Mouse (Mus musculus): ENCODE data around the gene Cog1. TPM values are rescaled to one million over a fixed set of nuclear protein-coding genes. Genes with fewer than 3 reads are reported as not detected.

Cog1 gene
- total RNA-seq, 2 experiments from 2014 or later: 29.8 to 30.3 TPM

- no peak for ATAC-seq (replicated peaks; ENCODE audit: low FRiP score, poor library complexity, severe bottlenecking)
Measured at GRCm38 (mm10) chr11:113661835-113662351, 12.9 kb downstream of the Cog1 start.

DNA sequence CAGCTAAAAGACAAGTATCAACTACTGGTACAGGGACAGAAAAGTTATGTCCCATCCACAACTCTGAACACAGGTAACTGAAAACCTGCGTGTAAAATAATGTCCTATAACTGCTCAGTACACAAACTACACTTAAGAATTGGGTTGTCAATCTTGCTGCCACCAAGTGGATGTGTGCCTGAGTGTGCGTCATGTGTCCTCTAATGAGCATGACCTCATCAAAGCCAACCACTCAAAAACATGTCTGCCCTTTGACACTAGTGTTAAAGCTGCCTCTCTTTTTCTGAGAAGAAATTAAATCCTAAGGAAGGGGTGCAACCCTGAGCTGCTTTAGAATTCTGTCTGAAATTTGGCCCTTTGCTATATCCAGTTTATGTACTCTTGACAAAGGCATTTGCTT is 15.3 kb downstream of the Cog1 start:
- ATAC-seq (replicated peaks; ENCODE audit: low FRiP score, poor library complexity, severe bottlenecking): no peak

- 0 out of 2 replicates have a peak, but pooled peaks have one; percentile 49 for ATAC-seq (replicated peaks; ENCODE audit: low FRiP score, poor library complexity, severe bottlenecking)
Measured at GRCm38 (mm10) chr11:113666205-113666604, 17.2 kb downstream of the Cog1 start.

DNA sequence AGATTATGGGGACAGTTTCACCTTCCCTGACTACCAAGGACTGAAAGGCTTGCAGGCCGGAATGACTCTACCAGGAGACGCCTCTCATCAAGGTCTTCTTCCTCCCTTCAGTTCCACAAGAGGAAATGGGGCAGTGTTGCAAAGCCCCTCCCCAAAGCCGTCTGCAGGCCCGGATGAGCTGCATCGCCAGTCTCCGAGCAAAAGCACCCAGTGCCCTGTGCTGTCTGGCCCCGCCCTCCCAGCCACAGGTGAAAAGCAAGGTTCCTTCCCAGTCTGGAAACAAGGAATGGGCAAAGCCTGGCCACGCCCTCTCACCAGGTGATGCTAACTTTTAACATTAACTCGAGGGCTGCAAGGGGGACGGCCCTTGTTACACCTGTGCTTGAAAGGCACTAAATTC is 17.7 kb downstream of the Cog1 start:
- peak; percentile 48 for ATAC-seq (replicated peaks; ENCODE audit: low FRiP score, poor library complexity, severe bottlenecking)

DNA sequence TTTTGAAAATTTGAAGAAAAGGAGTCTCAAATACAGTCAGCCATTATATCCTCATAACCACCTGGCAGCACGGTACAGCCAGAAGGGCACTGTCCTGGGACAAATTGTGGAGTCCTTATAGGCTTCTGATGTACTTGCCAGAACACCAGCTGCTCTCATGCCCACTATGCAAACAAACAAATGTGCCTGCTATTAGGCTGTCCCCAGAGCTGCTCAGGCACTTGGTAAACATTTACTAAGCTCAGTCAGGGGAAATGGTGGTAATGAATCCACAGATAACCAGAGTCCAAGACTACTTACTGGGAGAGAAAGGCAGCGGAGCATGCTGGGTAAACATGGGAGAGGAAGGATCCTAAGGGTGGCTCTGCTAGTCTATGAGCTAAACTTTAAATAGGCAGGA is 18.2 kb downstream of the Cog1 start:
- ATAC-seq (replicated peaks; ENCODE audit: low FRiP score, poor library complexity, severe bottlenecking): no peak

DNA sequence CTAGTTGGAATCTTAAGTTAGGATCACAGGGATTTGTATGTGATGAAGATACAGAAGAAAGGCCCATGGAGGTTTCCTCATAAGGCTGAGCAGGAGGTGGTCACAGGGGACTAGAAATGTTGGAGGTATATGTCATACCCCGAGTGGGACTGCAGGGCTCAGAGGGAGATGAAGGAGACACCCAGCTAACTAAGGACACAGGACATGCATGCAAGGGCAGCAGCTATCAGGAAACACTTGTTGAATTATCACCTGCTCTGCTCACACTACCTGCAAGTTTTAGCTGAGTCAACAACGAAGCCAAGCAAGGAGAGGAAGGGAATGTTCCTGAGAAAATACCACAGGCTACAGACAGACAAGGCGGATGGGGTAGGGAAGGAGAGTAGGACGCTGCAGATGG is 18.7 kb downstream of the Cog1 start:
- ATAC-seq (replicated peaks; ENCODE audit: low FRiP score, poor library complexity, severe bottlenecking): no peak

DNA sequence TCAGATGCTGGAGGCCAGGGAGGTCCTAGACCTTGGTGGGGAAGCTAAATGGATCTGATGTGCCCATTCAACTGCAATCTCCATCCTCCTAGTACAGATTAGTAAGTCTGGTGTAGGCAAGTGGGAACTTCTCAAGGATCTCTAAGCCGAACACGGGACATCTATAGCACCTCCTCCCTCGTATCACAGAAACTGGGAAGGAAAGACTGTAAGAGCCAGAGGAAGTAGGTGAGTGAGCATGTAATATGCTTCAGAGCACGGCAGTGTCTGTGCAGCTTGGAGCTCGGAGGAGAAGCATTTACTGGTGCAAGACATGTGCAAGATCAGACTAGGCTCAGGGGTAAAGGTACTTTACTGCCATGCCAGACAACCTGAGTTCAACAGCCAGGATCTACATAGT is 19.9 kb downstream of the Cog1 start:
- ATAC-seq (replicated peaks; ENCODE audit: low FRiP score, poor library complexity, severe bottlenecking): no peak

DNA sequence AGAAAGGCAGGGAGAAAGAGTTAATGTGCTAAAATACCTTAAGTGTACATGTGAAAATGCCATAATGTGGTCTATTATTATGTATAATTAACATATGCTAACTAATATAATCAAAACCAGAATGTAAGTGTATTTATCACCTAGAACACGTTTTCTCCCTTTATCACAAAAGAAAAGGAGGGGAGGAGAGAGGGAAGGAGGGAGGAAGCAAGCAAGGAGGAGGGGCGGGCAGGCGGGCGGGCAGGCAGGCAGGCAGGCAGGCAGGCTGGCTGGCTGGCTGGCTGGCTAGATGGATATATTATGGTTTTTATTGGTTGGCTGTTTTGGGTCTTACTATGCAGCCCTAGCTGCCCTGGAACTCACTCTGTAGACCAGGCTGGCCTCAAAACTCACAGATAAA is 20.7 kb downstream of the Cog1 start:
- ATAC-seq (replicated peaks; ENCODE audit: low FRiP score, poor library complexity, severe bottlenecking): no peak

GRCm38 (mm10) chr11:113673614-113674013 is 24.6 kb downstream of the Cog1 start:
- no peak for ATAC-seq (replicated peaks; ENCODE audit: low FRiP score, poor library complexity, severe bottlenecking)

DNA sequence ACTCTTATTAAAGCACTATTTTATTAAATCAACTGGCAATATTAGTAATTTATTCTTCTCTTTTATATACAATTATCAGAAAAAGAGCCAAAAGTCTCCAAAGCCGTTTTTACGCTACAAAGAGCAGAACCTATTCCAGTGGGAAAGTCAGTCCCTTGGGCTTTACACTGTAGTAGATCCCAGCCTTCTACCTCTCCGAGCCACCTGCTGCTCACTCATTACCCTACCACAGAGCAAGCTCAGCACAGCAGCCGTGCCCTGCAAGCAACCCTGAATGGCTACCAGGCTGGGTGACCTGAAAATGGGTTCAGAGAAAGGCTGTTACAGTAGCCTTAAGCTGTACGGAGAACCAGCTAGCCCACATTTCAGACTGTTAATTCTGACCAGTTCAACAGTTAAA is 25.6 kb downstream of the Cog1 start:
- ATAC-seq (replicated peaks; ENCODE audit: low FRiP score, poor library complexity, severe bottlenecking): no peak

- ATAC-seq (replicated peaks; ENCODE audit: low FRiP score, poor library complexity, severe bottlenecking): no peak
Measured at GRCm38 (mm10) chr11:113676847-113677246, 27.9 kb downstream of the Cog1 start.

- ATAC-seq (replicated peaks; ENCODE audit: low FRiP score, poor library complexity, severe bottlenecking): no peak
Measured at GRCm38 (mm10) chr11:113677378-113677777, 28.4 kb downstream of the Cog1 start.

- no peak for ATAC-seq (replicated peaks; ENCODE audit: low FRiP score, poor library complexity, severe bottlenecking)
Measured at GRCm38 (mm10) chr11:113678373-113678772, 29.4 kb downstream of the Cog1 start.

DNA sequence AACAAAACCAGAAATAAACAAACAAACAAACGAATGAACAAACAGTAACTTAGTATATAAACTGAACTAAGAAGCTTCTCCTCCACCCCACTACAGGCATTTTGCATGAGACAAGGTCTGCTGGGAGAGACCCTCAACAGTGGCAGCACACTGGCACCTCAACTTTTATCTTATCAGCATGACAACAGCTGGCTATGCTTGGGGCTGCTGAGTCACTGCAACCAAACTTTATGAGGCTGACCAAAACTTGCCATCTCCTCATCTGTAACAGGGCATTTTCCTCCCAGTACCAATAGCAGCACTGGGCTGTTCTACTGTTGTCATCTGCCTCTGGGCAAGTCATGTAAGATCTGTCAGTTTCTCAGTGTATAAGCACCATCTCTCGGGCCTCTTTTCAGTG is 32.0 kb downstream of the Cog1 start:
- ATAC-seq (replicated peaks; ENCODE audit: low FRiP score, poor library complexity, severe bottlenecking): peak; percentile 68

GRCm38 (mm10) chr11:113681979-113682378 is 33.0 kb downstream of the Cog1 start:
- ATAC-seq (replicated peaks; ENCODE audit: low FRiP score, poor library complexity, severe bottlenecking): no peak

DNA sequence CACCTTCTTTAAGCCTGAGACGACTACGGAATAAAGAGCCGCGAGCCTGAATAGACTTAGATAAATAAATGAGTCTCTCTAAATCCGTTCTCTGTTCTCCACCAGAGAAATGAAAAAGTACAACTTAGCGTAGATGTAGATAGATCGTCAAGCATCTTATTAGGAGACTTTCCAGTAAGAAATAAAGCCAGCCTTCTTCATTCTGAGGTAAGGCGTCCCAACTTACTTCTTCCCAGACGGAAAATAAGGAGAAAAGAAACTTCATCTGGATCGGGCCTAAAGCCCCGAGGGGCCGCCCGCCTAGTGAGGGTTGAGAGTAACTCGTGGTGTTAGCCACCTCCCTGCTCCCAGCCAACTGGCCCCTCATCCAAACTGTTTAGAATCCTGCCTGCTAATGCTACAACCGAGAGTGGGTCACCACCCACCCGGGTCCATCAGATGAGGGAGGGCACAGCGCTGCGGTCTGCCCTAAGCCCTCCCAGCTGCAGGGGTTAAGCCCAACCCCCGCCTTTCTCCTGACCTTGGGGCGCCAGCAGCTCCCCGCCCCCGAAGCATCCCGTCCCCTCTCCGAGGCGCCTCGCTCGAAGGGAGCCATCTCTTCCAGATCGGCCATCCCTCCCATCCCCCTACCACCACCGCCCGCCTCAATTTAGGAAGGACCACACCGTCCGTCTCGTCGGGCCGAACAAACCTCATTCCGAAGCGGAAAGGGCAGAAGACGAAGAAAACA is 34.1 kb downstream of the Cog1 start:
- peak; percentile 47 for ATAC-seq (replicated peaks; ENCODE audit: low FRiP score, poor library complexity, severe bottlenecking)

DNA sequence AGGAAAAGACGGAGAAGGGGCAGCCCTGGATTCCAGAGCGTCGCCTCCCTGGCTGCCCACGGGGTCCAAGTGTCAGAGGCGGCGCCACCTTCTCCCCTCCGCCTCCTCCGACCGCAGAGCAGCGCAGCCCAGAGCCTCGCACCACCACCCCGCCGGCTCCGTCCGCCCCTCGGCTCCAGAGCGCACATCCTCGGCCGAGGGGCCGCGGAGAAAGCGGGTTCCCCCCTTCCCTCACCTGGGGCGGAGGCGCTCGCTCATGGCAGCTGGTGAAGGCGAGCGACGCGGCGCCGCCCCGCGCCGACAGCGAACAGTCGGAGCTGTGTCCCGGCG is 34.6 kb downstream of the Cog1 start:
- 0 out of 2 replicates have a peak, but pooled peaks have one; percentile 1 for ATAC-seq (replicated peaks; ENCODE audit: low FRiP score, poor library complexity, severe bottlenecking)

DNA sequence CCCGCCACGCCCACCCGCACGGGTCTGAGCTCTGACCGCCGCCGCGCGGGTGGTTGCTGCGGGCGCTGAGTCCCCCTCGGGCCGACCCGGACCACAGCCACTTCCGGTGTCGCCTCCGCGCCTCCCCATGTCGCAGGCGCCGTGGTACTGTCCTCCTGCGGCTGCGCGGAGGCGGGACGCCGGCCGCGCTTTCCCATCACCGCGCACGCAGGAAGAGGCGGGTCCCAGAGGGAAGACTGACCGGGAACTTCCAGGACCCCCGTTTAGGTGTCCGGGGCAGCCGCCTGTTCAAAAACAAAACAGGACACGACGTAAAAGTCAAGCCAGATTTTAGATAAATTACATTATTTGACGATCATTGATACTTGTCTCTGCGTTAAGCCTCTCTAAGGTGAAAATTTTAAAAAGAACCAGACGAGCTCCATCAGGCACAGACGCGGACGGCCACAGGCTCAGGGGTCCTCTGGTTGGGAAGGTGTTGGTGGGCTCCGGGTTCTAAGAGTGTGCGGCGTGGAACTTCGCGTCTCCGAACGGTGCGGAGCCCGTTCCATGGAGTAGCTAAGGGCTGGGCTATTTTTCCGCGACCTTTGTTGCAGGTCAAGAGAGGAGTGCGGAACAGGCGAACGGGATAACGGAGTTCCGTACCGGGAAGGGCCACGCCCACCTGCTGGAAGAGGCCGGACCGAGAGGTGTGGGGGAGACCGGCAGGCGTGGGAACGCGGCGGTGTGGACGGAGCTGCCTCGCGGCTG is 35.2 kb downstream of the Cog1 start, which contains the start of the genes Fam104a and D11Wsu47e:
Gene Fam104a (minus strand): TSS at position 199 of the 750 bp plus-strand sequence.
Gene D11Wsu47e (plus strand): TSS at position 456 of the 750 bp plus-strand sequence.
- ATAC-seq (replicated peaks; ENCODE audit: low FRiP score, poor library complexity, severe bottlenecking): peak; percentile 77

GRCm38 (mm10) chr11:113684707-113685426 is 35.9 kb downstream of the Cog1 start:
- no peak for ATAC-seq (replicated peaks; ENCODE audit: low FRiP score, poor library complexity, severe bottlenecking)

- no peak for ATAC-seq (replicated peaks; ENCODE audit: low FRiP score, poor library complexity, severe bottlenecking)
Measured at GRCm38 (mm10) chr11:113687031-113687430, 38.1 kb downstream of the Cog1 start.
